Mouse (Mus musculus): ENCODE data around the gene Gtf2e1. TPM values are rescaled to one million over a fixed set of nuclear protein-coding genes. Genes with fewer than 3 reads are reported as not detected.

The Gtf2e1 gene
- polyA plus RNA-seq, 1 experiment from 2014 or later = 55.2 TPM

GRCm38 (mm10) chr16:37506751-37507150 is 32.8 kb downstream of the Gtf2e1 start:
- Histone ChIP-seq H3K4me1 (no peaks in the 10 kb centered on the region), H3K27ac (replicated peaks) (no peak overlapping the region), H3K27me3 (ENCODE audit: low read depth, poor library complexity, severe bottlenecking) (no peaks in the 10 kb centered on the region), H3K9me3 (replicated peaks) (no peaks in the 10 kb centered on the region), H3K4me3 (no peak overlapping the region), H3K36me3 (peaks cover 35% of the 10 kb centered on the region)
- WGBS = 93% methylated on average over 9 of the region's 9 CpGs
- no peak for DNase-seq (ENCODE audit: low spot score)

GRCm38 (mm10) chr16:37504517-37504916 is 35.1 kb downstream of the Gtf2e1 start:
- peaks cover 13% of the 10 kb centered on the region for H3K36me3 ChIP-seq
- WGBS = 81% methylated on average over 1 of the region's 1 CpGs
- no peaks in the 10 kb centered on the region for H3K9me3 ChIP-seq (replicated peaks)
- no peaks in the 10 kb centered on the region for H3K4me1 ChIP-seq
- H3K4me3 ChIP-seq = no peak overlapping the region
- no peak for DNase-seq (ENCODE audit: low spot score)
- H3K27me3 ChIP-seq (ENCODE audit: low read depth, poor library complexity, severe bottlenecking) = no peaks in the 10 kb centered on the region
- no peak overlapping the region for H3K27ac ChIP-seq (replicated peaks)

GRCm38 (mm10) chr16:37498581-37498980 is 41.0 kb downstream of the Gtf2e1 start:
- no peak overlapping the region for H3K4me3 ChIP-seq
- 88% methylated on average over 9 of the region's 9 CpGs for WGBS

GRCm38 (mm10) chr16:37495017-37495416 is 44.6 kb downstream of the Gtf2e1 start:
- Histone ChIP-seq H3K9me3 (replicated peaks) (no peaks in the 10 kb centered on the region), H3K4me1 (peaks cover 11% of the 10 kb centered on the region), H3K27ac (replicated peaks) (no peak overlapping the region), H3K4me3 (no peak overlapping the region), H3K36me3 (no peaks in the 10 kb centered on the region), H3K27me3 (ENCODE audit: low read depth, poor library complexity, severe bottlenecking) (no peaks in the 10 kb centered on the region)
- DNase-seq (ENCODE audit: low spot score) = no peak
- WGBS = 90% methylated on average over 6 of the region's 6 CpGs

More at GRCm38 (mm10) chr16:37498581-37498980, 41.0 kb downstream of the Gtf2e1 start:
- Histone ChIP-seq H3K4me1 (peaks cover 11% of the 10 kb centered on the region), H3K9me3 (replicated peaks) (no peaks in the 10 kb centered on the region), H3K36me3 (no peaks in the 10 kb centered on the region), H3K27me3 (ENCODE audit: low read depth, poor library complexity, severe bottlenecking) (no peaks in the 10 kb centered on the region), H3K27ac (replicated peaks) (no peak overlapping the region)
- no peak for DNase-seq (ENCODE audit: low spot score)

- no peaks in the 10 kb centered on the region for H3K9me3 ChIP-seq (replicated peaks)
- H3K4me3 ChIP-seq = no peak overlapping the region
- no peaks in the 10 kb centered on the region for H3K27me3 ChIP-seq (ENCODE audit: low read depth, poor library complexity, severe bottlenecking)
- peak; percentile 85 for DNase-seq (ENCODE audit: low spot score)
- no peaks in the 10 kb centered on the region for H3K36me3 ChIP-seq
- 41% methylated on average over 3 of the region's 3 CpGs for WGBS
- peaks cover 15% of the 10 kb centered on the region for H3K4me1 ChIP-seq
- peak overlapping the region; percentile 65; the same call in 1 of the 2 replicates for H3K27ac ChIP-seq (replicated peaks)
Observed at GRCm38 (mm10) chr16:37486826-37487612, 52.6 kb downstream of the Gtf2e1 start.

- H3K27me3 ChIP-seq (ENCODE audit: low read depth, poor library complexity, severe bottlenecking) = no peaks in the 10 kb centered on the region
- H3K36me3 ChIP-seq = no peaks in the 10 kb centered on the region
- WGBS = 76% methylated on average over 10 of the region's 10 CpGs
- H3K9me3 ChIP-seq (replicated peaks) = no peaks in the 10 kb centered on the region
- peak overlapping the region; percentile 58 for H3K27ac ChIP-seq (replicated peaks)
- DNase-seq (ENCODE audit: low spot score) = no peak
- no peak overlapping the region for H3K4me3 ChIP-seq
- peaks cover 19% of the 10 kb centered on the region for H3K4me1 ChIP-seq
Observed at GRCm38 (mm10) chr16:37478311-37479291, 61.0 kb downstream of the Gtf2e1 start.

GRCm38 (mm10) chr16:37472620-37473312 is 66.8 kb downstream of the Gtf2e1 start:
- DNase-seq (ENCODE audit: low spot score) = no peak
- Histone ChIP-seq H3K9me3 (replicated peaks) (no peaks in the 10 kb centered on the region), H3K27me3 (ENCODE audit: low read depth, poor library complexity, severe bottlenecking) (no peaks in the 10 kb centered on the region), H3K27ac (replicated peaks) (no peak overlapping the region), H3K4me3 (no peak overlapping the region), H3K4me1 (peaks cover 5% of the 10 kb centered on the region), H3K36me3 (no peaks in the 10 kb centered on the region)
- 70% methylated on average over 5 of the region's 5 CpGs for WGBS

- 93% methylated on average over 3 of the region's 3 CpGs for WGBS
- no peak overlapping the region for H3K27ac ChIP-seq (replicated peaks)
- H3K9me3 ChIP-seq (replicated peaks) = no peaks in the 10 kb centered on the region
- no peaks in the 10 kb centered on the region for H3K4me1 ChIP-seq
- no peak overlapping the region for H3K4me3 ChIP-seq
- H3K27me3 ChIP-seq (ENCODE audit: low read depth, poor library complexity, severe bottlenecking) = no peaks in the 10 kb centered on the region
- DNase-seq (ENCODE audit: low spot score) = no peak
- H3K36me3 ChIP-seq = no peaks in the 10 kb centered on the region
Observed at GRCm38 (mm10) chr16:37469595-37469994, 70.0 kb downstream of the Gtf2e1 start.

- Histone ChIP-seq H3K9me3 (replicated peaks) (no peaks in the 10 kb centered on the region), H3K4me1 (no peaks in the 10 kb centered on the region), H3K27me3 (ENCODE audit: low read depth, poor library complexity, severe bottlenecking) (no peaks in the 10 kb centered on the region), H3K36me3 (no peaks in the 10 kb centered on the region), H3K4me3 (no peak overlapping the region), H3K27ac (replicated peaks) (no peak overlapping the region)
- DNase-seq (ENCODE audit: low spot score) = no peak
- WGBS = 93% methylated on average over 6 of the region's 6 CpGs
Observed at GRCm38 (mm10) chr16:37463981-37464380, 75.6 kb downstream of the Gtf2e1 start.

- WGBS = 82% methylated on average over 4 of the region's 4 CpGs
- no peak for DNase-seq (ENCODE audit: low spot score)
- Histone ChIP-seq H3K4me3 (no peak overlapping the region), H3K27ac (replicated peaks) (no peak overlapping the region), H3K27me3 (ENCODE audit: low read depth, poor library complexity, severe bottlenecking) (no peaks in the 10 kb centered on the region), H3K9me3 (replicated peaks) (no peaks in the 10 kb centered on the region), H3K4me1 (no peaks in the 10 kb centered on the region), H3K36me3 (no peaks in the 10 kb centered on the region)
Observed at GRCm38 (mm10) chr16:37462886-37463285, 76.7 kb downstream of the Gtf2e1 start.

GRCm38 (mm10) chr16:37461601-37462000 is 78.0 kb downstream of the Gtf2e1 start:
- no peaks in the 10 kb centered on the region for H3K27me3 ChIP-seq (ENCODE audit: low read depth, poor library complexity, severe bottlenecking)

More at GRCm38 (mm10) chr16:37461601-37462000, 78.0 kb downstream of the Gtf2e1 start:
- H3K4me1 ChIP-seq = no peaks in the 10 kb centered on the region
- 94% methylated on average over 4 of the region's 4 CpGs for WGBS
- H3K36me3 ChIP-seq = no peaks in the 10 kb centered on the region
- H3K27ac ChIP-seq (replicated peaks) = no peak overlapping the region
- H3K9me3 ChIP-seq (replicated peaks) = no peaks in the 10 kb centered on the region
- H3K4me3 ChIP-seq = no peak overlapping the region
- DNase-seq (ENCODE audit: low spot score) = no peak
